Comparison of ENCODE assay signal across 27 mouse cellular contexts in the genomic region with DNA sequence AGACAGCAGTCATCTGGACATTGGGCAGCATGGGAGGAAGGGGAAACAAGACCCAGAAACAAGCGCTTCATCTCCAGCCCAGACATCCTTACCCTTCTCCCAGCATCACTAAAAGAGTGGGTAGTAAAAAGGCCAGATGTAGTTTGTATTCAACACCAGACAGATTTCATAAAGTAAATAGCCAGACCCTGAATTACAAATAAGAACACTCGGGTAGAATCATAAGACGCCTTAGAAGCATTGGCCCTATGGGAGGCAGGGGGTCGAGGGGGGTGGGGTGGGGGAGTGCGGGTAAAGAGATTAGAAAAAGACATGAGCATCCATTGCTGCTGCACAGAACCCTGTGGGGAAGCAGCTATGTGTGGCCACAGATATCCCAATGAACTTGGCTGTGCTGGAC.
"Had no signal": no experiment of that assay in that cellular context is flagged by ENCODE, and none has a peak within 500 bp of the region (broad histone marks: within the 10 kb centered on the region; RNA-seq: fewer than 3 reads in every experiment).

No protein-coding gene starts in this region.

- ATAC-seq: forebrain, postnatal 0 days; hindbrain, embryonic 16.5 days; inflammation-experienced regulatory T-cells, adult 6 months; intestine, embryonic 15.5 days; intestine, postnatal 0 days had no signal

- H3K4me1 ChIP-seq: intestine, embryonic 15.5 days had no signal

- H3K9me3 ChIP-seq: heart, embryonic 13.5 days; heart, embryonic 15.5 days; hindbrain, embryonic 10.5 days; hindbrain, embryonic 12.5 days; intestine, embryonic 15.5 days; limb, embryonic 10.5 days; limb, embryonic 12.5 days had no signal

- H3K27ac ChIP-seq: heart, adult 2 months; heart, embryonic 13.5 days; heart, embryonic 15.5 days; hindbrain, embryonic 10.5 days; hindbrain, embryonic 12.5 days; hindbrain, embryonic 14.5 days; intestine, embryonic 15.5 days; layer of hippocampus, adult 2 months; left cerebral cortex, adult 2 months; limb, embryonic 10.5 days; limb, embryonic 12.5 days had no signal

- DNase-seq: forebrain, postnatal 0 days; gastrocnemius, postnatal 14 days; gastrocnemius, postnatal 36 days; heart, adult 11 months; heart, adult 2 months; heart, postnatal 14 days; heart, postnatal 36 days; kidney, adult 8-10 months; kidney, postnatal 10 days; kidney, postnatal 25 days; kidney, postnatal 4 days; liver had no signal

- H3K9ac ChIP-seq: forebrain, postnatal 0 days; heart, embryonic 13.5 days; heart, embryonic 15.5 days; hindbrain, embryonic 12.5 days; hindbrain, embryonic 14.5 days; intestine, embryonic 15.5 days; limb, embryonic 12.5 days had no signal

- H3K4me2 ChIP-seq: heart, embryonic 11.5 days; heart, embryonic 13.5 days; heart, embryonic 15.5 days; hindbrain, embryonic 12.5 days; hindbrain, embryonic 14.5 days; intestine, embryonic 15.5 days; limb, embryonic 12.5 days; liver, embryonic 11.5 days had no signal

- H3K36me3 ChIP-seq: heart, embryonic 13.5 days; heart, embryonic 15.5 days; hindbrain, embryonic 10.5 days; hindbrain, embryonic 12.5 days; intestine, embryonic 15.5 days; limb, embryonic 10.5 days; limb, embryonic 12.5 days had no signal

- H3K4me3 ChIP-seq: heart, adult 2 months; heart, embryonic 13.5 days; heart, embryonic 15.5 days; hindbrain, embryonic 10.5 days; hindbrain, embryonic 12.5 days; intestine, embryonic 15.5 days; layer of hippocampus, adult 2 months; left cerebral cortex, adult 2 months; limb, embryonic 10.5 days; limb, embryonic 12.5 days had no signal

- H3K27me3 ChIP-seq: heart, embryonic 15.5 days; intestine, embryonic 15.5 days; limb, embryonic 12.5 days had no signal
